Mouse (Mus musculus) C2C12 (cell line): ENCODE data around the gene Efna2.

Experiments used
- CEBPB ChIP-seq: IDR thresholded peaks from one replicate; pipeline ENCODE4 v1.6.1; 2011; ENCODE audit warnings: low read depth, mild to moderate bottlenecking, control low read depth, moderate library complexity
- CTCF ChIP-seq: IDR thresholded peaks from one replicate; pipeline ENCODE4 v1.5.1; 2011; ENCODE audit not compliant: control insufficient read depth, insufficient read depth, insufficient read length
- MAX ChIP-seq: IDR thresholded peaks from one replicate; pipeline ENCODE4 v1.6.1; 2011; ENCODE audit warnings: mild to moderate bottlenecking, control low read depth
- MYOD1 ChIP-seq: IDR thresholded peaks from one replicate; pipeline ENCODE4 v1.6.1; 2011; ENCODE audit warnings: low read depth; ENCODE audit not compliant: control insufficient read depth, insufficient read length
- MYOG ChIP-seq: IDR thresholded peaks from one replicate; pipeline ENCODE4 v1.6.1; 2011; ENCODE audit not compliant: control insufficient read depth, insufficient read length; ENCODE audit errors: extremely low read depth
- USF1 ChIP-seq: IDR thresholded peaks from one replicate; pipeline ENCODE4 v1.6.1; 2011; ENCODE audit warnings: low read depth, mild to moderate bottlenecking, control low read depth, moderate library complexity

DNA sequence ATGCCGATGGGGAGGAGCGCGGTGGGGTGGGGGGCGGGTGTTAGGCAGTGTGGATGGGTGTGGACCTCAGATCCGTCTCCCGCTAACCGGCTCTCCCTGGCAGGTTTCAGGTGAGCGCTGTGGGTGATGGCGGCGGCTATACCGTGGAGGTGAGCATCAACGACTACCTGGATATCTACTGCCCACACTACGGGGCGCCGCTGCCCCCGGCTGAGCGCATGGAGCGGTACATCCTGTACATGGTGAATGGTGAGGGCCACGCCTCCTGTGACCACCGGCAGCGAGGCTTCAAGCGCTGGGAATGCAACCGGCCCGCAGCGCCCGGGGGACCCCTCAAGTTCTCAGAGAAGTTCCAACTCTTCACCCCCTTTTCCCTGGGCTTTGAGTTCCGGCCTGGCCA, 7.4 kb downstream of the Efna2 start:
- no peak for TF ChIP-seq CTCF
- TF ChIP-seq CEBPB: no peak
- TF ChIP-seq USF1: no peak
- TF ChIP-seq MYOG: no peak
- TF ChIP-seq MAX: no peak
- no peak for TF ChIP-seq MYOD1
